Mouse (Mus musculus) hindbrain, embryonic 11.5 days (tissue): ENCODE results near the gene Etnk1. TPM values are rescaled to one million over a fixed set of nuclear protein-coding genes. Genes with fewer than 3 reads are reported as not detected.

ENCODE experiments used
- ATAC-seq: fragments of 200-750 bp; cut with Nextera tagmentation; 2 replicates; pipeline ENCODE4 v1.8.0; 2017; ENCODE audit warnings: mild to moderate bottlenecking, moderate TSS enrichment, moderate library complexity; ENCODE audit not compliant: low FRiP score
- DNase-seq: peaks from one replicate; pipeline ENCODE4 v3.0.0-alpha.2; 2015; ENCODE audit warnings: low spot score
- H3K27ac ChIP-seq: fragments of 300-500 bp; sonication (generic); 2 replicates; pipeline ENCODE4 v1.5.1; 2014; ENCODE audit warnings: mild to moderate bottlenecking, low read depth, low read length
- H3K27me3 ChIP-seq: fragments of 300-500 bp; sonication (generic); 2 replicates; pipeline ENCODE4 v1.6.1; 2014; ENCODE audit warnings: mild to moderate bottlenecking, low read length, moderate library complexity, mixed read lengths; ENCODE audit not compliant: control insufficient read depth, insufficient read depth
- H3K36me3 ChIP-seq: fragments of 300-500 bp; sonication (generic); 2 replicates; pipeline ENCODE4 v1.6.1; 2014; ENCODE audit warnings: mild to moderate bottlenecking, low read length, moderate library complexity, mixed read lengths; ENCODE audit not compliant: control insufficient read depth, insufficient read depth
- H3K4me1 ChIP-seq: fragments of 300-500 bp; sonication (generic); replicated peaks from 2 replicates; pipeline ENCODE4 v1.6.1; 2014; ENCODE audit warnings: low read length, mixed read lengths; ENCODE audit not compliant: control insufficient read depth, insufficient read depth
- H3K4me2 ChIP-seq: fragments of 300-500 bp; sonication (generic); replicated peaks from 2 replicates; pipeline ENCODE4 v1.6.1; 2014; ENCODE audit warnings: mild to moderate bottlenecking, low read depth, low read length
- H3K4me3 ChIP-seq: fragments of 300-500 bp; sonication (generic); 2 replicates; pipeline ENCODE4 v1.5.1; 2014; ENCODE audit warnings: low read depth, low read length
- H3K9ac ChIP-seq: fragments of 300-500 bp; sonication (generic); 2 replicates; pipeline ENCODE4 v1.6.1; 2014; ENCODE audit warnings: low read depth, low read length
- H3K9me3 ChIP-seq: fragments of 300-500 bp; sonication (generic); 2 replicates; pipeline ENCODE4 v1.6.1; 2016; ENCODE audit warnings: low read length; ENCODE audit not compliant: control insufficient read depth
- WGBS: fragments of 180-500 bp; shearing (Covaris S2); extraction: QIAGEN DNeasy Blood & Tissue Kit; methylation state at CpG from one replicate; pipeline ENCODE4 v1.1.7; 2014; 5-methylcytosine and 5-hydroxymethylcytosine counted together
- polyA plus RNA-seq: library from polyadenylated mRNA; unstranded; fragments of >200 nt; fragmentation: Nextera tagmentation; extraction: Ambion mirVana; gene quantifications from 2 replicates; pipeline ENCODE4 v1.2.1, GENCODE M21; 2014

The Etnk1 gene
- polyA plus RNA-seq, 1 experiment from 2014 or later, result 35.5 TPM

DNA sequence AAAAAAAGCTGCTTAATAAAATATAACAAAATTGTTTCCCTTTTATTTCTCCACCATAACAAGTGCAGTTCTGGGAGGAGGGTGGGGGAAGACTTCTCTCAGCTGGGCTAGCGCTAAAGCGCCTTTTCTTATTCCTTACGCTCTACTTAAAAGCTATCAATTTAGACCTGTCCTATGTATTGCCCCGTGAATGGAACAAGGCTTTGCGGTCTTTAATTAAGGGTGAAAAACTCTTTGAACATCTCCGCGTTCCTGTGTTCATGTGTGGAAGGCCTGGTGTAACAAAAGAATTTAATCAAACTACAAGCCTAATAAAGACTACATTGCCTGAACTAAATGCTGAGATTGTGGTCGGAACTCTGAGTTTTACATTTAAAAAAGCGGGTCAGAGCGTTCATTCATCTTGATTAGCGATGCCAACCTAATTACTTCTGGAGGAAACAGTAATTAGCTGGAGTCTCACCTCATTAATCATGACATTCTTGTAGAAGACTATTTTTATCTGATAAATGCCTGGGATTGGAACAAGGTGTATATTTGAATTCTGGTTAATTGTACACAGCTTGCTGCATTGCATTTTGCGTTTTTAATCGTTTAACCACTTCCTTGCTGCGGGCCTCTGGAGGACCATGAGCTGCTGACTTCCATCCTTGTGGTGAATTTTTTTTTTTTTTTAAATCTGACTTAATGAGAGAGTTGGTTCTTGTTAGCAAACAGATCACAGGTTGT, 93.7 kb downstream of the Etnk1 start:
- H3K9ac ChIP-seq, result no peak overlapping the region
- peaks cover 2% of the 10 kb centered on the region; the same call in 1 of the 2 replicates for H3K4me1 ChIP-seq
- peak; percentile 31; the same call in 1 of the 2 replicates for ATAC-seq
- H3K4me2 ChIP-seq, result no peak overlapping the region
- no peaks in the 10 kb centered on the region for H3K36me3 ChIP-seq
- no peak overlapping the region for H3K4me3 ChIP-seq
- no peaks in the 10 kb centered on the region for H3K27me3 ChIP-seq
- peak; percentile 44 for DNase-seq
- H3K9me3 ChIP-seq, result no peaks in the 10 kb centered on the region
- no peak overlapping the region for H3K27ac ChIP-seq
- WGBS, result 53% methylated on average over 14 of the region's 14 CpGs

DNA sequence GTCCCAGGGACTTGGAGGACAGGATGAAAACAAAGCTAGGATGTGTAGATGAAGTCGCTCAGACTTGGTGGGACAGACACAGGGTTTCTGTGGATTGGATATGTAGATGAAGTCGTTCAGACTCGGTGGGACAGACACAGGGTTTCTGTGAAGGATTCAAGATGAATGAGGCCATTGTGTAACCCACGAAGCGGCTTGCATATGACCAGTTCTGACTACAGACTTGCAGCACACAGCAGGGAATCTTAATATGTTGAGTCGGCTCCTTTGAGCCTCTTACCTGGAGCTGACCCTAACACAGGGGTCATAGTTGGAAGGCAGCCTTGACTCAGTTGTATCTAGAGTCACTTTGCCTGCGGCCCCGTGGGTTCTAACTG, 94.3 kb downstream of the Etnk1 start:
- H3K4me2 ChIP-seq, result no peak overlapping the region
- 0 out of 2 replicates have a peak, but pooled peaks have one; percentile 26 for ATAC-seq
- no peak for DNase-seq

DNA sequence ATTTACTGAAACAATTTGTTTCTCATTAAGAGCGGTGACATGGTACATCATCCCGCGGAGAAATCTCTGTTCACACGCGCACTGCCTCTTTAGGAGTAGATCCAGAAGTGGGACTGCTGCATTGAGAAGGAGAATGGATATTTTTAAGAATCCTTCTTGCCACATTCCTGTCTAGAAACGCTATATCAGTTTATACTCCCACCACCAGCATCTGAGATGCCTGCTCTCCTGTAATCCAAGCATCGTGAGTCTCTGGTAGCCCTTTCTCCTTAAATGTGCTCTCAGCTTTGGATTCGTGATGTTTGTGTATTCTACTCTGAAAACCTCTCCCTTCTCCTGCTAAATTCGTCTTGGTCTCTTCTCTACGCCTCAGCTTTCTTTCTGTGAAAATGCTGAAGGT, 98.5 kb downstream of the Etnk1 start:
- no peak overlapping the region for H3K4me2 ChIP-seq
- no peaks in the 10 kb centered on the region for H3K36me3 ChIP-seq
- no peaks in the 10 kb centered on the region for H3K9me3 ChIP-seq
- ATAC-seq, result no peak
- DNase-seq, result no peak
- no peak overlapping the region for H3K27ac ChIP-seq
- 88% methylated on average over 10 of the region's 10 CpGs for WGBS
- H3K4me1 ChIP-seq, result no peaks in the 10 kb centered on the region; the same call in 1 of the 2 replicates
- H3K27me3 ChIP-seq, result no peaks in the 10 kb centered on the region
- H3K9ac ChIP-seq, result no peak overlapping the region
- H3K4me3 ChIP-seq, result no peak overlapping the region

More for the DNA sequence above, 94.3 kb downstream of the Etnk1 start:
- Histone ChIP-seq H3K4me3 (no peak overlapping the region), H3K4me1 (peaks cover 2% of the 10 kb centered on the region; the same call in 1 of the 2 replicates), H3K36me3 (no peaks in the 10 kb centered on the region), H3K27ac (no peak overlapping the region; the same call in 1 of the 2 replicates), H3K27me3 (no peaks in the 10 kb centered on the region), H3K9me3 (no peaks in the 10 kb centered on the region), H3K9ac (no peak overlapping the region)
- WGBS, result 49% methylated on average over 8 of the region's 8 CpGs

DNA sequence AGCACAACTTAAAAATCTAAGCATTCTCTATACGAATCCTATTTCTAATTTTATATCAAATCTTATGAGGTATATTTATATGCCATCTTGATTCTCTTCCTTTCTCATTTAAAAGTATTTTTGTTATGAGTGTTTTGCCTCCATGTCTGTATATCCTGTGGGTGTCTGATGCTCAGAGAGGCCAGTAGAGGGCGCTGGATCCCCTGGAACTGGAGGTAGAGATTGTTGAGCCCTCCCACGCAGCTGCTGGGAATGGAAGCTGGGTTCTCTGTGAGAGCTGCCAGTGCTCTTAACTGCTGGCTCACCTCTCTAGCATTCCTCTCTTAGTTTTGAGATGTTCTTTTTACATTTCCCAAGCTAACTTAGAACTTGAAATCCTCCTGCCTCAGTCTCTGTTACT, 112.2 kb downstream of the Etnk1 start:
- no peaks in the 10 kb centered on the region for H3K27me3 ChIP-seq
- H3K27ac ChIP-seq, result no peak overlapping the region
- no peak overlapping the region for H3K9ac ChIP-seq
- H3K9me3 ChIP-seq, result no peaks in the 10 kb centered on the region
- H3K4me1 ChIP-seq, result no peaks in the 10 kb centered on the region
- WGBS, result 51% methylated on average over 3 of the region's 3 CpGs
- H3K4me2 ChIP-seq, result no peak overlapping the region
- DNase-seq, result no peak
- H3K4me3 ChIP-seq, result no peak overlapping the region
- no peaks in the 10 kb centered on the region for H3K36me3 ChIP-seq
- no peak for ATAC-seq

Other genes with a start within 250 kb of the Etnk1 start
- gene St8sia1, start 202.8 kb upstream of the Etnk1 start, polyA plus RNA-seq, result 5.1 and 6.3 TPM in 2 replicates
- 33.1 and 35.5 TPM in 2 replicates for gene C2cd5, start 67.1 kb upstream of the Etnk1 start, polyA plus RNA-seq